Mouse (Mus musculus): ENCODE measurements around the gene Mef2a. TPM values are rescaled to one million over a fixed set of nuclear protein-coding genes. Genes with fewer than 3 reads are reported as not detected.
"Not testable (repeated sequence)": the region's sequence is repeated elsewhere in the genome, so short reads cannot be mapped to it uniquely, and the experiment has no call there.

Mef2a gene
- polyA plus RNA-seq, 1 experiment from 2014 or later, result 32.6 TPM

DNA sequence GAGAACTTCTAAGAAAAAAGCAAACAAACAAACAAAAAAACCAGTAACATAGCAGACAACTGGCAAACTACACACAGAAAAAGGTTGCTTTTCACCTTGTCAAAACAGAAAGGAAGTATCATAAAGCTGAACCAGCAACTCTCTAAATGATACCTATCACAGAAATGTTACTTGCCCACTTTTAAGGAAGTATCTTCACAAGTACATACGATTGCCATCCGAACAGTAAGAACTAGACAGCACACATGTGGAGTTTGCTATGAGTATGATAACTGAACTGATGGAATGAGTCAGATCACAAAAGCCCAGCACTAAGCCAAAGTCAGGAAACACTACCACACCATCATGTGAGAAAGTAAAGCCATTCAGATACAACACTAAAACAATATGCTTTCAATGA is 64.6 kb downstream of the Mef2a start:
- Histone ChIP-seq H3K27me3 (no peaks in the 10 kb centered on the region), H3K9ac (no peak overlapping the region), H3K36me3 (no peaks in the 10 kb centered on the region), H3K9me3 (no peaks in the 10 kb centered on the region), H3K4me2 (replicated peaks) (no peak overlapping the region), H3K27ac (no peak overlapping the region), H3K4me3 (no peak overlapping the region), H3K4me1 (no peaks in the 10 kb centered on the region)
- ATAC-seq (ENCODE audit: insufficient number of reproducible peaks, insufficient read depth, low FRiP score, low TSS enrichment), result no peak
- WGBS, result 89% methylated on average over 2 of the region's 2 CpGs

DNA sequence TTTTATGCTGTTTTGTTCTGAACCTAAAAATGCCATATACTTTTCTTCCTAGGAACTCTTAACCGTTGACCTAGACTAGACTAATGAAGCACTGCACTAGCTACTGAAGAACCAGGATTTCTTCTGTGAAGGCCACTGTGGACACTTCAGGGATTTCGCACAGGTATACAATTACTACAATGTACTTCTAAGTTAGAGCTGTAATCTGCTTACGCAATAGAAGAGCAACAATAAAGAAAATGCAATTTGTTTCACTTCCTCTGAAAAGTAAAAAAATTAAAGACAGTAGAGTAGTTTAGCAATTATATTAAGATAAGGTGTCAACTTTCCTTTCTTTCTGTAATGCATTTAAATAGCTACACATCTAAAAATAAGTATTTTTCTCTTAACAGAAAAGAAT is 65.6 kb downstream of the Mef2a start:
- Histone ChIP-seq H3K4me1 (no peaks in the 10 kb centered on the region), H3K9me3 (no peaks in the 10 kb centered on the region), H3K36me3 (no peaks in the 10 kb centered on the region), H3K4me3 (no peak overlapping the region), H3K4me2 (replicated peaks) (no peak overlapping the region), H3K9ac (no peak overlapping the region), H3K27me3 (no peaks in the 10 kb centered on the region), H3K27ac (no peak overlapping the region)
- no peak for ATAC-seq (ENCODE audit: insufficient number of reproducible peaks, insufficient read depth, low FRiP score, low TSS enrichment)
- 96% methylated on average over 3 of the region's 3 CpGs for WGBS

DNA sequence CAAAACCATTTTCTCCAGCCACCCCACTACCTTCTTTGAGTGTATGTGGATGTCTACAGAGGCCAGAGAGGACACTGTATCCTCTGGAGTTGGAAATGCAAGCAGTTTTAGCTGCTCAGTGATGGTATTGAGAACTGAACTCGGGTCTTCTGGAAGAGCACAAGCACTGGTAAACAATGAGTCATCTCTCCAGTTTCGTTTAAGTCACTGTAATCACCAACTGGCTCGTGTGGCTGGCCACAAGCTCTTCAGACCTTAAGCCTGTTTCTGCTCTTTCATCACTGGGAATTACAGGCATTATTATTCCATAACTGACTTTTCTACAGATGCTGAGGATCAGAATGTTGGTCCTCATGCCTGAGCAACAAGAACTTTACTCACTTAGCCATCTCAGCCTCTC is 67.7 kb downstream of the Mef2a start:
- Histone ChIP-seq H3K4me3 (no peak overlapping the region), H3K9me3 (no peaks in the 10 kb centered on the region), H3K27me3 (no peaks in the 10 kb centered on the region), H3K36me3 (no peaks in the 10 kb centered on the region), H3K27ac (no peak overlapping the region), H3K9ac (no peak overlapping the region), H3K4me2 (replicated peaks) (no peak overlapping the region), H3K4me1 (no peaks in the 10 kb centered on the region)
- no peak for ATAC-seq (ENCODE audit: insufficient number of reproducible peaks, insufficient read depth, low FRiP score, low TSS enrichment)
- 85% methylated on average over 3 of the region's 3 CpGs for WGBS

DNA sequence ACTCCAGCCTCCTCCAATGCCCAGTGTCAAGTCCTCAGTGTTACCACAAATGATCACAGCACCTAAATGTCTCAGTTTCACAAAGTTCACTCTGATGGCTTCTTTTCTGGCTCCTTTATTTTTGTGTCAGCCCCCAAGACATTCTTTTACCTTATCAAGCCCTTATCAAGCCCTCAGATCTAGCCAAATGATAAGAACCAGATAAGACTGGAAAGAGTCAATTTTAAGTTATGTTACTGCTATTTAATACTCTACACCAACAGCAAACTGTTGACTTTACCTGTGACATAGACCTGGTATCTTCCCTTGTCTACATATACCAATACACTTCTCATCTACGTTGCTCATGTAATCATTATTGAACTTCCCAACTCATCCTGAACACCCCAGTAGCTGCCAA is 76.2 kb downstream of the Mef2a start:
- no peak overlapping the region for H3K4me2 ChIP-seq (replicated peaks)
- WGBS, result 81% methylated on average over 1 of the region's 1 CpGs
- ATAC-seq (ENCODE audit: insufficient number of reproducible peaks, insufficient read depth, low FRiP score, low TSS enrichment), result no peak
- H3K36me3 ChIP-seq, result no peaks in the 10 kb centered on the region
- no peak overlapping the region for H3K27ac ChIP-seq
- H3K4me3 ChIP-seq, result no peak overlapping the region
- H3K27me3 ChIP-seq, result no peaks in the 10 kb centered on the region
- H3K9ac ChIP-seq, result no peak overlapping the region
- no peaks in the 10 kb centered on the region for H3K4me1 ChIP-seq
- no peaks in the 10 kb centered on the region for H3K9me3 ChIP-seq

DNA sequence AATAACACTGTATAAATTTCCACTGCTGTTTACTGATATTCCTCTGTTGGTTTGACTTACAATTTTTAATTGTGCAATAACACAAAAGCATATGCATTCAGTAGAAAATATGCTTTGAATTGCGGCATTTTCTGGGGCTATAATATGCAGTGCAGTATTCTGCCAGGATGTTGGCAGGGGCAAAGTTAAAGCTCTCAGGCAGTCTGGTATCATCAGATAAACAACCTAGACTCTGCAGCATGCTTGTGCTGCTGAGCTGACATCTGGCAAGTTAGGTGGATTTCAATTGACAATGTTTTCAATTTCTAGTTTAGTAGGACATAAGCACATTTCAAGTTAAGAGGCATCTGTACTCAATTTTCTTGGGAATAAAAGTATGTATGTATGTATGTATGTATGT is 81.3 kb downstream of the Mef2a start:
- H3K27ac ChIP-seq, result no peak overlapping the region
- WGBS, result 78% methylated on average over 1 of the region's 1 CpGs
- H3K27me3 ChIP-seq, result no peaks in the 10 kb centered on the region
- peaks cover 6% of the 10 kb centered on the region; the same call in 1 of the 2 replicates for H3K36me3 ChIP-seq
- no peak overlapping the region for H3K4me2 ChIP-seq (replicated peaks)
- H3K9me3 ChIP-seq, result no peaks in the 10 kb centered on the region
- ATAC-seq (ENCODE audit: insufficient number of reproducible peaks, insufficient read depth, low FRiP score, low TSS enrichment), result no peak
- H3K4me1 ChIP-seq, result no peaks in the 10 kb centered on the region
- H3K9ac ChIP-seq, result no peak overlapping the region
- no peak overlapping the region for H3K4me3 ChIP-seq

DNA sequence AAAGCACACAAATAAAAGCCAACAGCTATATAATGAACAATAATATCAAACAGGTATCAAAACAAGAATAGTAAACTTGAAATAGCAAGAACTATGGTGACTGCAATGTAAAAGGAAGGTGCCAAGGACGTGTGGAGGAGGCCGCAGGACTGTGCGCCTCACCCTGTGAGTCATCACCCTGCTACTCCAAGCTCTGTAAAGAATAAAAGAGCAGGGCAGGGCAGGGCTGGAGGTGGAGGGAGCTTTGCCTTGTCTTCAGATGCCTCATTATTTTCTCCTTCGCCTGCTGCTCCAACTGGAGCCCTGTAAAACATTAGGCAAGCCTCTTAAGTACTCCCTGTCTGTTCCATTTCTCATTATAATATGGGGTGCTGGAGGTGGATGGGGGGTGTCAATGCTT is 85.2 kb downstream of the Mef2a start:
- Histone ChIP-seq H3K9me3 (no peaks in the 10 kb centered on the region), H3K27me3 (no peaks in the 10 kb centered on the region), H3K9ac (no peak overlapping the region), H3K36me3 (peaks cover 6% of the 10 kb centered on the region; the same call in 1 of the 2 replicates), H3K27ac (no peak overlapping the region), H3K4me2 (replicated peaks) (no peak overlapping the region), H3K4me3 (no peak overlapping the region), H3K4me1 (no peaks in the 10 kb centered on the region)
- ATAC-seq (ENCODE audit: insufficient number of reproducible peaks, insufficient read depth, low FRiP score, low TSS enrichment), result no peak
- WGBS, result 88% methylated on average over 4 of the region's 4 CpGs

DNA sequence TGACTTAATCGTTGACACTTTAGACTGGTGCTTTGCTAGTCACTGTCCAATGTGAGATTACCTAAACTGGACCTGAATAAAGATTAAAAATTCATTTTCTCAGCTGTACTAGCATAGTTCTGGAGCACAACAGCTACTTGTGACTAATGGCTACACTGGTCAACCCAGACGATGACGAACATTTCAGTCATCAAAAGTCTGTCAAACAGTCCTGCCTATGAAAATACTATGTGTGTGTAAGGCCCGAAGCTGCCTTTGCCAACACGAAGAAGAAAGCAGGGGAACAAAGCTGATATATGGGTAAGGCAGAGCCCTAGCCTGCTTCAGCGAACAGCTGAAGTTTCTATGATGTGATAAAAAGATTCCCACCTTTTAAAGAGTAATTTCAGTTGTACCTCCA is 89.1 kb downstream of the Mef2a start:
- WGBS, result 94% methylated on average over 6 of the region's 6 CpGs
- H3K36me3 ChIP-seq, result peaks cover 6% of the 10 kb centered on the region; the same call in 1 of the 2 replicates
- no peak overlapping the region for H3K4me3 ChIP-seq
- H3K27me3 ChIP-seq, result no peaks in the 10 kb centered on the region
- ATAC-seq (ENCODE audit: insufficient number of reproducible peaks, insufficient read depth, low FRiP score, low TSS enrichment), result no peak
- H3K27ac ChIP-seq, result no peak overlapping the region
- no peaks in the 10 kb centered on the region for H3K4me1 ChIP-seq
- H3K4me2 ChIP-seq (replicated peaks), result no peak overlapping the region
- no peak overlapping the region for H3K9ac ChIP-seq
- no peaks in the 10 kb centered on the region for H3K9me3 ChIP-seq

DNA sequence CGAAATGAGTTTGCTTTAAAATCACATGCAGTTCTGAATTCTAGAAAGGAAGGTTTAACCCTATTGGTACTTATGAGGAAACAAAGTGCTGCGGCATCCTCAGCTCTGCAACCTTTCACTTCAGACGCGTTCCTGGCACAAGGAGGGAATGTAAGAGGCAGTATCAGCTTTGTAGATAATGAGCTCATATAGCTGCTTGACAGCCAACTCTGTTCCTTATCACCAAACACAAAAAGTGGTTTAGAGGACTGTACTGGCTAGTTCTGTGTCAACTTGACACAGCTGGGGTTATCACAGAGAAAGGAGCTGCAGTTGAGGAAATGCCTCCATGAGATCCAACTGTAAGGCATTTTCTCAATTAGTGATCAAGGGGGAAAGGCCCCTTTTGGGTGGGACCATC is 102.2 kb downstream of the Mef2a start:
- H3K9ac ChIP-seq; H3K4me3 ChIP-seq; H3K4me2 ChIP-seq (replicated peaks); H3K9me3 ChIP-seq; H3K27ac ChIP-seq; H3K4me1 ChIP-seq; H3K36me3 ChIP-seq; ATAC-seq (ENCODE audit: insufficient number of reproducible peaks, insufficient read depth, low FRiP score, low TSS enrichment); H3K27me3 ChIP-seq: not testable (repeated sequence)
- WGBS, result 93% methylated on average over 4 of the region's 4 CpGs

DNA sequence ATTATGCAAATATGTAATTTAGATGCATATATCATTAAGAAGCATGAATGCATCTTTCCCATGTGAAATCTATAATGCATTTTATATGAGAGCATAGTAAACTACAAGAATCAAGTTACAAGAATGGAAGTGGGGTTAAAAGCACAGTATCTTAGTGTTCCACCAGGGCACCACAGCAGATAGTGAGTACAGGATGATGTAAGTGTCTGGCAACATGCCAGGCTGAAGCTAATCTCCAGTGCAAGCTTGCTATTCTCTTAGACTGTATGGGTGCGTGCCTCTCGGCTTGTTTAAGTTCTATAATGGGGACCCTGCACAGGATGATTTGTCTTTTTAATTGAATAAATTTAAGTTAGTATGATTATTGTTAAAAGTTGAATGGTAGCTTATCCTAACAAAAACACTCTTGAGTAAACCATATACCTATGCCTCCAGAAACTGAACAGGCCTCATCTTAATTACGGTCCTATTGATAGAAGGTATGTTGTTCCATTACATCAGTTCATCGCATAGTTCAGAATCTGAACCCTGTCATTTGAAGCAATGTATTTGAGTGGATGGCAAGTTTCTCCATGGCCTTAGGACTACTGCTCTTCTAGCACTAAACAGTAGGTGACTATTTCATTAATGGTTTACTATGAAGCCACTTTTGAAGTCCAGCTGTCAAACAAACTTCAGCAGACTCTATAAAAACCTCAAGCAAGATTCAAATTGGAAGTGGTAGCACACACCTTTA is 112.7 kb downstream of the Mef2a start:
- no peaks in the 10 kb centered on the region for H3K27me3 ChIP-seq
- no peak for ATAC-seq (ENCODE audit: insufficient number of reproducible peaks, insufficient read depth, low FRiP score, low TSS enrichment)
- 84% methylated on average over 4 of the region's 4 CpGs for WGBS

DNA sequence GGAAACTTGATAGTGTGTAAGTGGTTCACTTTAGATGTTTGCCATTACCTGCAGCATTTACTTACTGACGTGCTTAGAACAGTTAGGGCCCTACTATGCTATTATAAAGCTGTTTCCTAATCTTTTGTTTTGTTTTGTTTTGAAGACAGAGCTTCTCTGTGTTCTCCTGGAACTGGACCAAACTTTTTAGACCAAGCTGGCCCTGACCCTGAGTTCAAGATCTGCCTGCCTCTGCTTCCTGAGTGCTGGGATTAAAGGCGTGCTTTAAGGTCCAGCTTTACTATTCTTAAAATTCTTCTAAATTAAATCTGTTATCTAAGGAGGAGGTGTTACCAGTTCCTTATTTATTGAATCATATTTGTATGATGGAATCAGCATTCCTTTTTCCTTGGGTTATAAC is 126.6 kb downstream of the Mef2a start:
- no peak overlapping the region for H3K27ac ChIP-seq

More for the DNA sequence above, 112.7 kb downstream of the Mef2a start:
- Histone ChIP-seq H3K4me3 (no peak overlapping the region), H3K36me3 (peaks cover 18% of the 10 kb centered on the region), H3K9me3 (no peaks in the 10 kb centered on the region), H3K27ac (no peak overlapping the region), H3K9ac (no peak overlapping the region), H3K4me1 (no peaks in the 10 kb centered on the region), H3K4me2 (replicated peaks) (no peak overlapping the region)

DNA sequence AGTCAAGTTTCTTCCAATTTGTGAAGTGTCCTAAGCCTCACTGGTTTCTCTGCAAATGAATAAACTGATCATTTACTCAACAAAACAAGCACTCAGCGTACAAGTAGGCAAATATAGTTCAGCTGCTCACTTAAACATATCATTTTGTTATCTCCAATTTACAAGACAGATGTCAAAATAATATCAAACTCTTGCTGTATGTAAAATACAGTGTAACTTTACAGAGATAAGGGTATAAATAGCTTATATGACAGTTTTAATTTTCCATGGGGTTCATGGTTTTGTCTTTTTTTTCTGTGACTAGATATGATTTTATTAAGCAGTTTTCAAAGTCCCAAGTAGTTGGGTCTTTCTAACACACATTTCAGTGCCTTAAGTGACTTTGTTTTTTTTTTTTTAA is 127.4 kb downstream of the Mef2a start:
- ATAC-seq (ENCODE audit: insufficient number of reproducible peaks, insufficient read depth, low FRiP score, low TSS enrichment), result no peak
- Histone ChIP-seq H3K9me3 (no peaks in the 10 kb centered on the region), H3K36me3 (peaks cover 10% of the 10 kb centered on the region), H3K27ac (no peak overlapping the region), H3K27me3 (no peaks in the 10 kb centered on the region), H3K4me2 (replicated peaks) (no peak overlapping the region), H3K9ac (no peak overlapping the region), H3K4me1 (no peaks in the 10 kb centered on the region), H3K4me3 (no peak overlapping the region)
- WGBS, result 92% methylated on average over 1 of the region's 1 CpGs

More for the DNA sequence above, 126.6 kb downstream of the Mef2a start:
- H3K4me3 ChIP-seq, result no peak overlapping the region
- no peak overlapping the region for H3K9ac ChIP-seq
- peaks cover 12% of the 10 kb centered on the region for H3K36me3 ChIP-seq
- ATAC-seq (ENCODE audit: insufficient number of reproducible peaks, insufficient read depth, low FRiP score, low TSS enrichment), result no peak
- H3K4me1 ChIP-seq, result no peaks in the 10 kb centered on the region
- no peaks in the 10 kb centered on the region for H3K27me3 ChIP-seq
- WGBS, result 57% methylated on average over 2 of the region's 2 CpGs
- H3K4me2 ChIP-seq (replicated peaks), result no peak overlapping the region
- no peaks in the 10 kb centered on the region for H3K9me3 ChIP-seq

DNA sequence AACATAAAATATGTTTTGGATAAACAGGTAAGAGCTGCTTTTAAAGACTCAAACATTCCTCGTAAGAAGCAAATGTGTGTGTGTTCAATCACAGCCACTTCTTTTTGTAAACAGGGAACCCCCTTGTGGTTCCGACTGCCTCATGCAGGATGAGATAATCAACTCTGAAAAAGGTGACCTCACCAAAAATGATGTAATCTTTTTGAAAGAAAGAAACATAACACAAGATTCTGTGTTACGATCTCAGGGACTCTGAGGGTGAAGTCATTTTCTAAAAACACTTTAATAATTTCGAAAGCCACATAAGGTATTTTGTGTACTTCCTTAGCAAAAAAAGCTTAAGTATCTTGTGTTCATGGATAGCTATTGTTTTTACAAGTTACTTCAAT is 128.8 kb downstream of the Mef2a start:
- H3K9ac ChIP-seq, result no peak overlapping the region
- H3K4me2 ChIP-seq (replicated peaks), result no peak overlapping the region
- H3K4me3 ChIP-seq, result no peak overlapping the region
- no peak for ATAC-seq (ENCODE audit: insufficient number of reproducible peaks, insufficient read depth, low FRiP score, low TSS enrichment)
- H3K4me1 ChIP-seq, result no peaks in the 10 kb centered on the region
- H3K27ac ChIP-seq, result no peak overlapping the region
- H3K27me3 ChIP-seq, result no peaks in the 10 kb centered on the region
- WGBS, result 59% methylated on average over 4 of the region's 4 CpGs
- H3K36me3 ChIP-seq, result peaks cover 6% of the 10 kb centered on the region
- no peaks in the 10 kb centered on the region for H3K9me3 ChIP-seq
